Mouse (Mus musculus) stomach, postnatal 0 days (tissue): ENCODE data around the gene Slc30a5.

Experiments used
- CTCF ChIP-seq: IDR thresholded peaks from 2 replicates; pipeline ENCODE4 v1.5.1; 2016; ENCODE audit warnings: antibody characterized with exemption, low read depth, mild to moderate bottlenecking, moderate library complexity
- EP300 ChIP-seq: optimal IDR thresholded peaks from 2 replicates; pipeline ENCODE3; 2016; ENCODE audit warnings: antibody characterized with exemption

DNA sequence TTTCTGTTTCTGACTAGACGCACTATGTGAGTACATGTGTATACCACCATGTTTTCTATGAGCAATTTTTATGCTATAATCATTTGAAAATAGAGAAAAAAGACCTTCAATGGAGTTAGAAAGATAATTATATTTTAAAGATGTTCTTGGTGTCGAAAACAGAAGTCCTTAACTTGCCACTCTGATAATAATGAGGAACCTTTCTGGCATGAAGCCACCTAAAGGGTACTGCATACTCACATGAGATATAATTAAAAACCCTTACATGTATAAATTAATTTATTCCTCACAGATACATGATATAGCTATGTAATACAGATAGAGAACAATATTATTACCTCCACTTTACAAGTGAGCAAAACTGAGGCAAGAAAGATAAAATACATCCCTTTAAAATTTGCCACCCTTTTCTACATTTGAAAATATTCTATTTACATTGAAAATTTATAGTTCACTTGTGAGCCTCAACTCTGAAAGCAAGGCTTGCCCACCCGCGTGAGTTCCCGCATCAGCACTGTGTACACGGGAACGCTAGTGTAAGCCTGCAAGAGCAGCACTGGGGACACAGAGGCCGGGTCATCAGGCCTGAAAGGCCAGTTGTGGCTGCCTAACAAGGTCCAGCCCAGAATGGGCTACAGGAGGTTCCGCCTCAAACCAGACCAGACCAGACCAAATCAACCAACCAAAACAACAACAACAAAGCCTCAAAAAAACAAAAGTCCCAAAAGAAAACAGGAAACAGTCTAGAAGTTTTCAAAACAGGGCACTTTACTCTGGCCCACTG is 7.4 kb downstream of the Slc30a5 start:
- TF ChIP-seq CTCF (no peak), EP300 (no peak)
